Mouse (Mus musculus) myocyte (in vitro differentiated cells): ENCODE results near the gene Copg2. TPM values are rescaled to one million over a fixed set of nuclear protein-coding genes. Genes with fewer than 3 reads are reported as not detected.

Source experiments
- H3K27me3 ChIP-seq: one replicate; pipeline ENCODE4 v1.6.1; 2011; ENCODE audit not compliant: control insufficient read depth, insufficient read depth, insufficient read length
- H3K36me3 ChIP-seq: one replicate; pipeline ENCODE4 v1.6.1; 2011; ENCODE audit not compliant: control insufficient read depth, insufficient read depth
- H3K4me2 ChIP-seq: one replicate; pipeline ENCODE4 v1.6.1; 2011; ENCODE audit warnings: low read depth, control low read depth
- H3K4me3 ChIP-seq: one replicate; pipeline ENCODE4 v1.5.1; 2011; ENCODE audit warnings: mild to moderate bottlenecking, control low read depth, moderate library complexity
- H3K79me2 ChIP-seq: one replicate; pipeline ENCODE4 v1.6.1; 2011; ENCODE audit not compliant: control insufficient read depth, insufficient read depth
- H3ac ChIP-seq: one replicate; pipeline ENCODE4 v1.6.1; 2011; ENCODE audit not compliant: control insufficient read depth, insufficient read length
- CEBPB ChIP-seq: IDR thresholded peaks from 2 replicates; pipeline ENCODE4 v1.6.1; 2011; ENCODE audit warnings: mild to moderate bottlenecking, moderate library complexity; ENCODE audit not compliant: poor library complexity, insufficient read depth, severe bottlenecking
- E2F4 ChIP-seq: IDR thresholded peaks from one replicate; pipeline ENCODE4 v1.6.1; 2011; ENCODE audit warnings: mild to moderate bottlenecking, control low read depth, moderate library complexity; ENCODE audit not compliant: insufficient read depth
- MAX ChIP-seq: IDR thresholded peaks from one replicate; pipeline ENCODE4 v1.6.1; 2011; ENCODE audit warnings: low read depth, mild to moderate bottlenecking, control low read depth
- MYOD1 ChIP-seq, 3 experiments: IDR thresholded peaks; one replicate each; pipeline ENCODE4 v1.6.1; 2011; ENCODE audit warnings: control low read depth in 2 of 3, low read depth in 2 of 3, mild to moderate bottlenecking in 2 of 3, moderate library complexity in 1 of 3; ENCODE audit not compliant: insufficient read length in 2 of 3, control insufficient read depth in 1 of 3
- MYOG ChIP-seq, 3 experiments: IDR thresholded peaks; one replicate each; pipeline ENCODE4 v1.6.1; 2011; ENCODE audit warnings: control low read depth in 2 of 3, low read depth in 2 of 3, mild to moderate bottlenecking in 2 of 3; ENCODE audit not compliant: insufficient read length in 2 of 3, control insufficient read depth in 1 of 3, insufficient read depth in 1 of 3
- POLR2A ChIP-seq: IDR thresholded peaks from one replicate; pipeline ENCODE4 v1.6.1; 2011; ENCODE audit warnings: low read depth, mild to moderate bottlenecking, control low read depth, moderate library complexity; ENCODE audit not compliant: insufficient read length
- POLR2AphosphoS2 ChIP-seq: IDR thresholded peaks from one replicate; pipeline ENCODE4 v1.6.1; 2011; ENCODE audit warnings: low read depth, control low read depth; ENCODE audit not compliant: insufficient read length
- REST ChIP-seq: IDR thresholded peaks from one replicate; pipeline ENCODE4 v1.6.1; 2011; ENCODE audit warnings: mild to moderate bottlenecking, control low read depth, moderate library complexity; ENCODE audit not compliant: insufficient read depth, insufficient read length
- SRF ChIP-seq: IDR thresholded peaks from one replicate; pipeline ENCODE4 v1.6.1; 2011; ENCODE audit warnings: low read depth; ENCODE audit not compliant: control insufficient read depth, insufficient read length
- TCF12 ChIP-seq: IDR thresholded peaks from one replicate; pipeline ENCODE4 v1.6.1; 2011; ENCODE audit warnings: mild to moderate bottlenecking, control low read depth; ENCODE audit not compliant: poor library complexity, insufficient read depth, severe bottlenecking
- TCF3 ChIP-seq: IDR thresholded peaks from one replicate; pipeline ENCODE4 v1.6.1; 2011; ENCODE audit warnings: low read depth, control low read depth; ENCODE audit not compliant: insufficient read length
- USF1 ChIP-seq: IDR thresholded peaks from one replicate; pipeline ENCODE4 v1.6.1; 2011; ENCODE audit warnings: low read depth, mild to moderate bottlenecking, control low read depth, moderate library complexity
- polyA plus RNA-seq: library from polyadenylated mRNA; unstranded; fragments of >200 nt; fragmentation: generic; extraction: Trizol; gene quantifications from one replicate; pipeline ENCODE4 v1.2.1, GENCODE M21; 2012; ENCODE audit warnings: missing spikeins

Gene Copg2
- polyA plus RNA-seq = 26.6 TPM

- H3K36me3 ChIP-seq = no peaks in the 10 kb centered on the region
- no peaks in the 10 kb centered on the region for H3K27me3 ChIP-seq
- H3ac ChIP-seq = peak within 1 kb of the TSS; percentile 17
- no peaks in the 10 kb centered on the region for H3K79me2 ChIP-seq
- peak within 1 kb of the TSS; percentile 82 for H3K4me2 ChIP-seq
- peak within 1 kb of the TSS; percentile 33 for H3K4me3 ChIP-seq
- TF ChIP-seq TCF3 (no peak), MYOD1 (IDR thresholded peaks at IDR 0.05; ENCODE audit: control insufficient read depth in 1 of 3, insufficient read length in 2 of 3, low read depth in 2 of 3) (peak in 2 of 3 experiments; percentile 12 to 35), POLR2AphosphoS2 (peak; percentile 51), POLR2A (peak; percentile 73), CEBPB (no peak), MAX (no peak), MYOG (IDR thresholded peaks at IDR 0.05; ENCODE audit: control insufficient read depth in 1 of 3, insufficient read depth in 1 of 3, insufficient read length in 2 of 3, low read depth in 2 of 3) (peak in 1 of 3 experiments; percentile 35), E2F4 (no peak), TCF12 (no peak), USF1 (no peak), SRF (no peak), REST (no peak)
Measured at GRCm38 (mm10) chr6:30896195-30896985, at the start of gene Copg2. Gene Copg2 (minus strand): TSS chr6:30896794.

DNA sequence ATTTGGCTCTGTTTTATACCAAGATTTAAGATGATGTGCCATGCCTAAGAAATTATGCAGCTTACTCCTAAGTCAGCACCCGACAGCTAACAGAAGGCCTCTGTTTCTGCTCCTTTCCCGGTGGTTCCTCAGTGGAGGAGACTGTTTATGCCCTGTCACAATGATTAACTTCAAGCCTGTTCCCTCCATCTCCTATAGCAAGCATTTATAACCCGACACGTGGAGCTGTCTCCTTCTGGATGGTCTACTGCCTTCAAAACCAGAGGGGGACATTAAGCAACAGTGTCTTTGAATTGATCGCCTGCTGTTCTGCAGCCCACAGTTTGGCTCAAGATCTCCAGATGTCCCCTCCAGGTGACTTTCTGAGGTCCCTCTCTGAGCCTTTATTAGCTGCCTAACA, 42.7 kb upstream of the Copg2 start:
- Histone ChIP-seq H3ac (no peak overlapping the region), H3K4me2 (no peak overlapping the region), H3K36me3 (no peaks in the 10 kb centered on the region), H3K4me3 (no peak overlapping the region), H3K79me2 (no peaks in the 10 kb centered on the region), H3K27me3 (peaks cover 4% of the 10 kb centered on the region)
- TF ChIP-seq MAX = no peak
- TF ChIP-seq TCF3 = no peak
- TF ChIP-seq REST = no peak
- no peak for TF ChIP-seq CEBPB
- TF ChIP-seq POLR2A = no peak
- no peak for TF ChIP-seq MYOD1 (IDR thresholded peaks at IDR 0.05; ENCODE audit: control insufficient read depth in 1 of 3, insufficient read length in 2 of 3, low read depth in 2 of 3)
- no peak for TF ChIP-seq SRF
- TF ChIP-seq USF1 = no peak
- no peak for TF ChIP-seq POLR2AphosphoS2
- TF ChIP-seq E2F4 = no peak
- no peak for TF ChIP-seq TCF12
- TF ChIP-seq MYOG (IDR thresholded peaks at IDR 0.05; ENCODE audit: control insufficient read depth in 1 of 3, insufficient read depth in 1 of 3, insufficient read length in 2 of 3, low read depth in 2 of 3) = no peak

GRCm38 (mm10) chr6:30922821-30923220, 26.2 kb upstream of the Copg2 start:
- Histone ChIP-seq H3K79me2 (no peaks in the 10 kb centered on the region), H3K4me2 (no peak overlapping the region), H3ac (no peak overlapping the region), H3K4me3 (no peak overlapping the region), H3K36me3 (no peaks in the 10 kb centered on the region), H3K27me3 (no peaks in the 10 kb centered on the region)
- no peak for TF ChIP-seq CEBPB
- no peak for TF ChIP-seq SRF
- TF ChIP-seq TCF3 = no peak
- TF ChIP-seq MAX = no peak
- no peak for TF ChIP-seq USF1
- TF ChIP-seq POLR2AphosphoS2 = no peak
- TF ChIP-seq REST = no peak
- TF ChIP-seq POLR2A = no peak

DNA sequence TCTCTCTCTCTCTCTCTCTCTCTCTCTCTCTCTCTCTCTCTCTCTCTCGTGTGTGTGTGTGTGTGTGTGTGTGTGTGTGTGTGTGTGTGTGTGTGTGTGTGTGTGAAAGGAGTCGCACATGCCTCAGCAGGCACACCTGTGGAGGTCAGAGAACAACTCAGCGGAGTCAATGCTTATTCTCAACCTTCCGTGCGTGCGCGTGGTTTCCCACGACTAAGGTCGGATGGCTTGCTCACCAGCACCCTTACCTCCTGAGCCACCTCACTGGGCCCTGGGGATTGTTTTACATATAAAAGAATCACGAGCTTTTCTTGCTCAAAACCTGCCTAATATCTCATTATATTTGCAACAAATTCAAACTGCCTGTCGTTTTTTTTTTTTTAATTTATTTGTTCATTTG, 25.2 kb upstream of the Copg2 start:
- H3K36me3 ChIP-seq = no peaks in the 10 kb centered on the region
- H3K4me2 ChIP-seq = no peak overlapping the region
- H3K4me3 ChIP-seq = no peak overlapping the region
- no peak for TF ChIP-seq MAX
- TF ChIP-seq TCF12 = no peak
- TF ChIP-seq POLR2AphosphoS2 = no peak
- TF ChIP-seq MYOD1 (IDR thresholded peaks at IDR 0.05; ENCODE audit: control insufficient read depth in 1 of 3, insufficient read length in 2 of 3, low read depth in 2 of 3) = no peak
- no peak for TF ChIP-seq POLR2A
- TF ChIP-seq REST = no peak
- TF ChIP-seq SRF = no peak
- no peak for TF ChIP-seq TCF3
- no peak for TF ChIP-seq CEBPB
- no peak for TF ChIP-seq MYOG (IDR thresholded peaks at IDR 0.05; ENCODE audit: control insufficient read depth in 1 of 3, insufficient read depth in 1 of 3, insufficient read length in 2 of 3, low read depth in 2 of 3)
- TF ChIP-seq E2F4 = no peak
- no peak for TF ChIP-seq USF1
- no peaks in the 10 kb centered on the region for H3K27me3 ChIP-seq
- H3K79me2 ChIP-seq = no peaks in the 10 kb centered on the region
- no peak overlapping the region for H3ac ChIP-seq
